Comparison of ENCODE assay signal across 8 mouse cellular contexts in the genomic region with DNA sequence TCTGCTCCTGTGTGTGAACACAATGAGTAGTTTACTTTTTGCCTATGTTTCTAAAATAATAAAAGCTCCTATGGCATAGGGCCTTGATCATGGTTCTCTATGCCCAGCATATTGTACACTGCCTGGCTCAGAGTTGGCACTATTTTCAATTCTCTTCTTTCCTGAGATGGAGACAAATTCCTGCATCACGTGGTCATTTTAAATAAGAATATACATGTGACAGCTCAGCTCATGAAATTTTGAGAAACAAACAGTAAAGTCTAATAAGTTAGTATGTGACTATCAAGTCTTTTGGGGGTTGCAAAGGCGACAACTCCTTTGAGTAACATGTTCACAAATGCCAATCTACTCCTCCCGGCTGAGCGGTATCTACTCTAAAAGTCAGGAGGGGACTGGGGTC. TPM values are rescaled to one million over a fixed set of nuclear protein-coding genes. Genes with fewer than 3 reads are reported as not detected.
A peak's percentile ranks its signal among the peaks of the same experiment; 100 is the strongest.
DNase-seq lines count a peak whose midpoint lies in the region; ATAC-seq and TF ChIP-seq lines count a peak whose summit lies in the region.

No protein-coding gene starts in this region.

- peak overlapping the region; percentile 73 for H3K9ac ChIP-seq in kidney, postnatal 0 days (ENCODE audit: low read depth, low read length)
- H3K9ac ChIP-seq in hindbrain, postnatal 0 days (replicated peaks; ENCODE audit: low read length) = peak overlapping the region; percentile 61
- H3K9ac ChIP-seq in midbrain, postnatal 0 days (replicated peaks; ENCODE audit: low read length, poor library complexity, severe bottlenecking) = peak overlapping the region; percentile 85

- peak overlapping the region; percentile 54 for H3K4me2 ChIP-seq in kidney, postnatal 0 days (ENCODE audit: low read length)
- H3K4me2 ChIP-seq in hindbrain, postnatal 0 days (ENCODE audit: low read depth, low read length) = peak overlapping the region; percentile 70
- peak overlapping the region; percentile 72 for H3K4me2 ChIP-seq in midbrain, postnatal 0 days (ENCODE audit: low read depth, low read length, poor library complexity, severe bottlenecking)

- H3K27me3 ChIP-seq in kidney, postnatal 0 days (ENCODE audit: insufficient read depth, low read length) = no peaks in the 10 kb centered on the region
- no peaks in the 10 kb centered on the region for H3K27me3 ChIP-seq in hindbrain, postnatal 0 days (ENCODE audit: insufficient read depth, low read length)
- no peaks in the 10 kb centered on the region for H3K27me3 ChIP-seq in midbrain, postnatal 0 days (ENCODE audit: insufficient read depth, low read length)

- TF ChIP-seq CTCF in kidney, postnatal 0 days (IDR thresholded peaks at IDR 0.05; ENCODE audit: low read depth) = no peak
- no peak for TF ChIP-seq CTCF in hindbrain, postnatal 0 days (IDR thresholded peaks at IDR 0.05; ENCODE audit: low read depth)
- TF ChIP-seq CTCF in midbrain, postnatal 0 days (IDR thresholded peaks at IDR 0.05) = no peak

- H3K4me1 ChIP-seq in kidney, postnatal 0 days (replicated peaks; ENCODE audit: insufficient read depth, low read length) = peaks cover 10% of the 10 kb centered on the region
- H3K4me1 ChIP-seq in hindbrain, postnatal 0 days (ENCODE audit: insufficient read depth, low read length) = peaks cover 12% of the 10 kb centered on the region
- peaks cover 4% of the 10 kb centered on the region; the same call in 1 of the 2 replicates for H3K4me1 ChIP-seq in midbrain, postnatal 0 days (ENCODE audit: insufficient read depth, low read length)

- H3K27ac ChIP-seq in kidney, postnatal 0 days = peak overlapping the region; percentile 93
- H3K27ac ChIP-seq in hindbrain, postnatal 0 days = peak overlapping the region; percentile 85
- peak overlapping the region; percentile 78 for H3K27ac ChIP-seq in midbrain, postnatal 0 days (ENCODE audit: low read depth, low read length)

- no peak for ATAC-seq in kidney, postnatal 0 days (replicated peaks; ENCODE audit: low FRiP score, low read depth)
- ATAC-seq in hindbrain, postnatal 0 days = no peak
- ATAC-seq in midbrain, postnatal 0 days (ENCODE audit: low FRiP score) = no peak; the same call in 1 of the 2 replicates

- DNase-seq in kidney, postnatal 0 days (ENCODE audit: low spot score) = no peak
- no peak for DNase-seq in kidney, adult 8-10 months
- peak; percentile 13 for DNase-seq in c-Kit-positive CD71-positive TER-119-negative erythroid progenitor cells, embryonic 14.5 days (ENCODE audit: low read depth)
- no peak for DNase-seq in hindbrain, postnatal 0 days (ENCODE audit: low spot score)
- DNase-seq in midbrain, postnatal 0 days (ENCODE audit: low spot score) = no peak
- DNase-seq in cerebellum, adult 11 months = no peak
- no peak for DNase-seq in embryo, embryonic 11 days
- DNase-seq in adrenal gland, postnatal 4 days (ENCODE audit: low spot score in 2 of 2) = no peak

- H3K36me3 ChIP-seq in kidney, postnatal 0 days (ENCODE audit: insufficient read depth, low read length) = peaks cover 22% of the 10 kb centered on the region
- H3K36me3 ChIP-seq in hindbrain, postnatal 0 days (ENCODE audit: insufficient read depth, low read length) = peaks cover 16% of the 10 kb centered on the region; the same call in 1 of the 2 replicates
- H3K36me3 ChIP-seq in midbrain, postnatal 0 days (ENCODE audit: insufficient read depth, low read length) = peaks cover 19% of the 10 kb centered on the region

- no peaks in the 10 kb centered on the region for H3K9me3 ChIP-seq in kidney, postnatal 0 days (replicated peaks; ENCODE audit: low read length)
- H3K9me3 ChIP-seq in hindbrain, postnatal 0 days (ENCODE audit: low read length) = no peaks in the 10 kb centered on the region
- no peaks in the 10 kb centered on the region for H3K9me3 ChIP-seq in midbrain, postnatal 0 days (ENCODE audit: low read length)

- peak overlapping the region; percentile 75 for H3K4me3 ChIP-seq in kidney, postnatal 0 days (replicated peaks; ENCODE audit: low read depth, low read length)
- peak overlapping the region; percentile 54 for H3K4me3 ChIP-seq in hindbrain, postnatal 0 days (ENCODE audit: low read length)
- H3K4me3 ChIP-seq in midbrain, postnatal 0 days (ENCODE audit: low read depth, low read length) = peak overlapping the region; percentile 85

- 0% methylated on average over 4 of the region's 4 CpGs for WGBS in kidney, postnatal 0 days
- WGBS in hindbrain, postnatal 0 days = 2% methylated on average over 4 of the region's 4 CpGs
- WGBS in midbrain, postnatal 0 days = 1% methylated on average over 4 of the region's 4 CpGs

RNA-seq across cellular contexts. Expression of a gene that starts 0.3 kb away (rescaled TPM):
- polyA plus RNA-seq in kidney, postnatal 0 days (2015; fragmentation: Nextera tagmentation; extraction: Ambion mirVana) = 25.4 and 28.6 TPM in 2 replicates
- 12.9 and 32.2 TPM in 2 replicates for total RNA-seq in hindbrain, postnatal 0 days (2014; rRNA removed)
- polyA plus RNA-seq in hindbrain, postnatal 0 days (2015; fragmentation: Nextera tagmentation; extraction: Ambion mirVana) = 16.6 and 17.0 TPM in 2 replicates
- total RNA-seq in midbrain, postnatal 0 days (2014; rRNA removed) = 12.2 and 13.7 TPM in 2 replicates
- 16.7 and 16.8 TPM in 2 replicates for polyA plus RNA-seq in midbrain, postnatal 0 days (2015; fragmentation: Nextera tagmentation; extraction: Ambion mirVana)
- total RNA-seq in adrenal gland, postnatal 4 days (2021) = 10 to 100 TPM; 21.1 to 25.3 TPM

RNA-seq across cellular contexts. Expression of a gene that starts 0.7 kb away (rescaled TPM):
- 59.8 and 62.5 TPM in 2 replicates for polyA plus RNA-seq in kidney, postnatal 0 days (2015; fragmentation: Nextera tagmentation; extraction: Ambion mirVana)
- total RNA-seq in hindbrain, postnatal 0 days (2014; rRNA removed) = 47.3 and 48.6 TPM in 2 replicates
- polyA plus RNA-seq in hindbrain, postnatal 0 days (2015; fragmentation: Nextera tagmentation; extraction: Ambion mirVana) = 98.1 and 100 TPM in 2 replicates
- 56.6 and 59.0 TPM in 2 replicates for total RNA-seq in midbrain, postnatal 0 days (2014; rRNA removed)
- polyA plus RNA-seq in midbrain, postnatal 0 days (2015; fragmentation: Nextera tagmentation; extraction: Ambion mirVana) = 99.6 and 102 TPM in 2 replicates
- 10 to 100 TPM; 36.9 to 37.8 TPM for total RNA-seq in adrenal gland, postnatal 4 days (2021)

RNA-seq across cellular contexts. Expression of a gene that starts 30.7 kb away (rescaled TPM):
- polyA plus RNA-seq in kidney, postnatal 0 days (2015; fragmentation: Nextera tagmentation; extraction: Ambion mirVana) = 1.5 and 1.7 TPM in 2 replicates
- total RNA-seq in hindbrain, postnatal 0 days (2014; rRNA removed) = 3.4 and 3.6 TPM in 2 replicates
- 0.25 and 0.36 TPM in 2 replicates for polyA plus RNA-seq in hindbrain, postnatal 0 days (2015; fragmentation: Nextera tagmentation; extraction: Ambion mirVana)
- 0.60 and 1.9 TPM in 2 replicates for total RNA-seq in midbrain, postnatal 0 days (2014; rRNA removed)
- 1.6 and 2.5 TPM in 2 replicates for polyA plus RNA-seq in midbrain, postnatal 0 days (2015; fragmentation: Nextera tagmentation; extraction: Ambion mirVana)
- 1 to 10 TPM; 4.6 to 5.9 TPM for total RNA-seq in adrenal gland, postnatal 4 days (2021)
